Mouse (Mus musculus): ENCODE measurements around the gene Edc3.

The Edc3 gene

GRCm38 (mm10) chr9:57708068-57708719 lies at the start of gene Edc3:
Edc3 (plus strand) TSS chr9:57708540.
- peak; percentile 95 for DNase-seq

- DNase-seq: no peak
These were observed 49.4 kb upstream of the Edc3 start for GRCm38 (mm10) chr9:57658970-57659369.

- peak; percentile 89 for DNase-seq
These were observed 48.6 kb upstream of the Edc3 start for GRCm38 (mm10) chr9:57659774-57660173.

- no peak for DNase-seq
These were observed 47.8 kb upstream of the Edc3 start for GRCm38 (mm10) chr9:57660501-57660900.

- DNase-seq: no peak
These were observed 46.8 kb upstream of the Edc3 start for GRCm38 (mm10) chr9:57661552-57661951.

GRCm38 (mm10) chr9:57664616-57665015 lies 43.7 kb upstream of the Edc3 start:
- no peak for DNase-seq

GRCm38 (mm10) chr9:57666536-57666935 lies 41.8 kb upstream of the Edc3 start:
- DNase-seq: peak; percentile 33

GRCm38 (mm10) chr9:57667136-57667535 lies 41.2 kb upstream of the Edc3 start:
- DNase-seq: no peak

GRCm38 (mm10) chr9:57667817-57668216 lies 40.5 kb upstream of the Edc3 start:
- peak; percentile 77 for DNase-seq

GRCm38 (mm10) chr9:57668277-57668676 lies 40.1 kb upstream of the Edc3 start:
- DNase-seq: no peak

- no peak for DNase-seq
These were observed 38.8 kb upstream of the Edc3 start for GRCm38 (mm10) chr9:57669566-57669965.

GRCm38 (mm10) chr9:57671037-57671436 lies 37.3 kb upstream of the Edc3 start:
- DNase-seq: no peak

- no peak for DNase-seq
These were observed 36.8 kb upstream of the Edc3 start for GRCm38 (mm10) chr9:57671500-57671899.

- DNase-seq: no peak
These were observed 26.9 kb upstream of the Edc3 start for GRCm38 (mm10) chr9:57681411-57681810.

GRCm38 (mm10) chr9:57683520-57683919 lies 24.8 kb upstream of the Edc3 start, which contains the start of gene Cyp1a2:
Cyp1a2 (minus strand) TSS chr9:57683703.
- no peak for DNase-seq

GRCm38 (mm10) chr9:57686011-57686410 lies 22.3 kb upstream of the Edc3 start:
- DNase-seq: no peak

- no peak for DNase-seq
These were observed 20.6 kb upstream of the Edc3 start, which contains the start of gene Cyp1a1 for GRCm38 (mm10) chr9:57687751-57688150. Cyp1a1 (plus strand) TSS chr9:57687928.

- DNase-seq: peak; percentile 86
These were observed 20.2 kb upstream of the Edc3 start for GRCm38 (mm10) chr9:57688158-57688557.

- peak; percentile 46 for DNase-seq
These were observed 19.7 kb upstream of the Edc3 start for GRCm38 (mm10) chr9:57688606-57689005.

GRCm38 (mm10) chr9:57694108-57694507 lies 14.2 kb upstream of the Edc3 start:
- peak; percentile 10 for DNase-seq

- peak; percentile 47 for DNase-seq
These were observed 11.7 kb upstream of the Edc3 start for GRCm38 (mm10) chr9:57696380-57697285.

- no peak for DNase-seq
These were observed 11.0 kb upstream of the Edc3 start for GRCm38 (mm10) chr9:57697380-57697779.

GRCm38 (mm10) chr9:57698466-57699150 lies 9.7 kb upstream of the Edc3 start:
- DNase-seq: no peak

All from lung, postnatal 36 days (tissue).